Mouse (Mus musculus) cerebellum, adult 2 months (tissue): ENCODE data around the gene Vmn1r204. TPM values are rescaled to one million over a fixed set of nuclear protein-coding genes. Genes with fewer than 3 reads are reported as not detected.
"Not testable (repeated sequence)": the region's sequence is repeated elsewhere in the genome, so short reads cannot be mapped to it uniquely, and the experiment has no call there.

Source experiments
- DNase-seq, 2 experiments: peaks; one replicate each; pipeline ENCODE4 v3.0.0; 2021
- H3K27ac ChIP-seq: fragments of 200-500 bp; 2 replicates; pipeline ENCODE4 v1.5.1; 2012; ENCODE audit warnings: low read length, control low read depth, inconsistent platforms; ENCODE audit not compliant: insufficient read depth
- H3K27me3 ChIP-seq: fragments of 200-500 bp; 2 replicates; pipeline ENCODE4 v1.6.1; 2012; ENCODE audit warnings: inconsistent platforms, mild to moderate bottlenecking, low read length, moderate library complexity; ENCODE audit not compliant: control insufficient read depth, insufficient read depth
- H3K4me1 ChIP-seq: fragments of 200-500 bp; 2 replicates; pipeline ENCODE4 v1.6.1; 2011; ENCODE audit warnings: low read length; ENCODE audit not compliant: control insufficient read depth, insufficient read depth
- H3K4me3 ChIP-seq: fragments of 200-500 bp; replicated peaks from 2 replicates; pipeline ENCODE3; 2011; ENCODE audit warnings: mild to moderate bottlenecking, low read depth, low read length, control low read depth; ENCODE audit not compliant: insufficient read depth
- CTCF ChIP-seq: fragments of 200-500 bp; IDR thresholded peaks from 2 replicates; pipeline ENCODE4 v1.5.1; 2011; ENCODE audit warnings: low read depth, mild to moderate bottlenecking, control low read depth, low read length, moderate library complexity, borderline replicate concordance; ENCODE audit not compliant: insufficient read depth
- POLR2A ChIP-seq: fragments of 200-500 bp; IDR thresholded peaks from 2 replicates; pipeline ENCODE4 v1.6.1; 2011; ENCODE audit warnings: low read length, control low read depth, borderline replicate concordance; ENCODE audit not compliant: insufficient read depth
- WGBS: fragments of 180-500 bp; shearing (Covaris S2); methylation state at CpG from one replicate; pipeline ENCODE4 v1.1.7; 2018; 5-methylcytosine and 5-hydroxymethylcytosine counted together
- polyA plus RNA-seq: library from polyadenylated mRNA; depleted of rRNA; stranded (reverse); fragments of >200 nt; gene quantifications from 2 replicates; pipeline ENCODE4 v1.2.3, GENCODE M21; 2012; rRNA removed

Vmn1r204 gene
- not detected in 2 replicates for polyA plus RNA-seq

GRCm38 (mm10) chr13:22552898-22553297 lies at the start of gene Vmn1r204:
Vmn1r204 (plus strand) TSS chr13:22553198.
- 63% methylated on average over 1 of the region's 1 CpGs for WGBS
- H3K27me3 ChIP-seq, H3K27ac ChIP-seq, DNase-seq, H3K4me3 ChIP-seq, H3K4me1 ChIP-seq: not testable (repeated sequence)

GRCm38 (mm10) chr13:22505281-22505680 lies 47.7 kb upstream of the Vmn1r204 start, which contains the start of gene Vmn1r202:
Vmn1r202 (minus strand) TSS chr13:22505381.
- TF ChIP-seq CTCF (no peak), POLR2A (no peak)
- Histone ChIP-seq H3K4me3 (no peak within 1 kb of the TSS), H3K27me3 (no peaks in the 10 kb centered on the region), H3K4me1 (no peaks in the 10 kb centered on the region), H3K27ac (no peak within 1 kb of the TSS)
- no peak for DNase-seq

- Histone ChIP-seq H3K4me3 (no peak within 1 kb of the TSS), H3K27me3 (no peaks in the 10 kb centered on the region), H3K27ac (no peak within 1 kb of the TSS), H3K4me1 (no peaks in the 10 kb centered on the region)
- DNase-seq = no peak
- no peak for TF ChIP-seq CTCF
- no peak for TF ChIP-seq POLR2A
Measured at GRCm38 (mm10) chr13:22517814-22518213, 35.2 kb upstream of the Vmn1r204 start, which contains the start of gene Vmn1r203. Vmn1r203 (plus strand) TSS chr13:22518114.

- DNase-seq, H3K4me3 ChIP-seq, H3K4me1 ChIP-seq, H3K27me3 ChIP-seq, H3K27ac ChIP-seq: not testable (repeated sequence)
- 76% methylated on average over 3 of the region's 3 CpGs for WGBS
Measured at GRCm38 (mm10) chr13:22574911-22575310, 21.9 kb downstream of the Vmn1r204 start.

DNA sequence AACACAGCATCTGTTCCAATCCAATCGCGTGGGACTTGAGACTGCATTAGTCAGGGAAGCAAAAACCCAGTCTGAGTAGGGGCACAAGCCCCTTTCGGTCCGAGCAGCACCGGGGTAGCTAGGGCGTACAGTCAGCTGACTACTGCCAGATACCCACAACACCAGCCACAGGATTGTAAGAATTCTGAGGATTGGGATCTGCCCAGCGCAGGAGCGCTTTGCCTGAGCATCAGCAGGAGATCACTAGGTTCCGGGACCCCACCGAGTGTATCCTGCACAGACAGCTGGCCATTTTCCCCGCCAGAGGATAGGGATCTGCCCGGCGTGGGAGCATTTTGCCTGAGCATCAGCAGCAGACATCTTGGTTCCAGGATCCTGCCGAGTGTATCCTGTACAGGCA lies 30.3 kb downstream of the Vmn1r204 start:
- WGBS = 82% methylated on average over 14 of the region's 14 CpGs
- not testable (repeated sequence) for DNase-seq, H3K4me1 ChIP-seq, H3K27me3 ChIP-seq, H3K4me3 ChIP-seq, H3K27ac ChIP-seq

GRCm38 (mm10) chr13:22592900-22593299 lies 39.9 kb downstream of the Vmn1r204 start, which contains the start of gene Vmn1r205:
Vmn1r205 (minus strand) TSS chr13:22593000.
- no peak within 1 kb of the TSS for H3K4me3 ChIP-seq
- 84% methylated on average over 3 of the region's 3 CpGs for WGBS
- H3K4me1 ChIP-seq = no peaks in the 10 kb centered on the region
- no peaks in the 10 kb centered on the region for H3K27me3 ChIP-seq
- H3K27ac ChIP-seq = no peak within 1 kb of the TSS
- no peak for DNase-seq
- TF ChIP-seq CTCF (no peak), POLR2A (no peak)

Other genes starting within 250 kb of the Vmn1r204 start
- gene Vmn1r197, start 228.6 kb upstream of the Vmn1r204 start, polyA plus RNA-seq = not detected in 2 replicates
- gene Vmn1r198, start 202.8 kb upstream of the Vmn1r204 start, polyA plus RNA-seq = not detected in 2 replicates
- not detected in 2 replicates for gene Vmn1r199, start 173.4 kb upstream of the Vmn1r204 start, polyA plus RNA-seq
- 0.10 TPM in 1 of 2 replicates, not detected in the other for gene Vmn1r200, start 162.8 kb upstream of the Vmn1r204 start, polyA plus RNA-seq
- gene Vmn1r201, start 81.3 kb upstream of the Vmn1r204 start, polyA plus RNA-seq = not detected in 2 replicates
- 0.03 TPM in 1 of 2 replicates, not detected in the other for gene Vmn1r202, start 47.8 kb upstream of the Vmn1r204 start, polyA plus RNA-seq
- gene Vmn1r203, start 35.1 kb upstream of the Vmn1r204 start, polyA plus RNA-seq = not detected in 2 replicates
- gene Vmn1r205, start 39.8 kb downstream of the Vmn1r204 start, polyA plus RNA-seq = not detected in 2 replicates
- gene Vmn1r206, start 71.1 kb downstream of the Vmn1r204 start, polyA plus RNA-seq = 0.43 and 0.56 TPM in 2 replicates
- gene Vmn1r207-ps, start 176.4 kb downstream of the Vmn1r204 start, polyA plus RNA-seq = 0.08 TPM in 2 replicates
- not detected in 2 replicates for gene Vmn1r208, start 224.2 kb downstream of the Vmn1r204 start, polyA plus RNA-seq